Mouse (Mus musculus): Measurements from ENCODE around the gene Flvcr2.

The Flvcr2 gene

DNA sequence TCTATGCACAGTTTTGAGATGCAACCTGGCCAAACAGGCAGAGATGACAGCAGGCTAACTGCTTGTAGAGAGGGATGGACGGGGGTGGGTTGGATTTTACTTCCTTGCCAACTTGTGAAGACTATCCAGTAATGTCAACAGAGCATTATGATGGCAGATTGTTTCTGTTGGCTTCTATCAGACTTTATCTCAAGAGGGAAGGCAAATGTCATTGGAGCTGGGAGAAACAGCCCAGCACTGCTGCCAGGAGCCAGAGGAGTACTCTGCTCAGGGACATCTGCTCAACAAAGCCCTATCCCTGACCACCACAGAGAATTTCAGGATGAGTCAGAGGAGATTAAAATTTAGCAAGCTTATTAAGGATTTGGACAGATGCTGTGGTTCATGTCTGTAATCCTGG is 18.3 kb downstream of the Flvcr2 start:
- TF ChIP-seq CTCF (conservative IDR thresholded peaks at IDR 0.05; ENCODE audit: low read length) (no peak), POU5F1 (IDR thresholded peaks at IDR 0.05; ENCODE audit: borderline replicate concordance, low read length) (no peak), NANOG (IDR thresholded peaks at IDR 0.05; ENCODE audit: borderline replicate concordance, low read length) (no peak)
- Histone ChIP-seq H3K4me1 (replicated peaks; ENCODE audit: low read depth, low read length) (peaks cover 8% of the 10 kb centered on the region; the same call in 1 of the 2 replicates), H3K4me3 (replicated peaks; ENCODE audit: low read length) (no peak overlapping the region), H3K36me3 (ENCODE audit: insufficient read depth, low read length) (no peaks in the 10 kb centered on the region), H3K27me3 (ENCODE audit: insufficient read depth, low read length) (peaks cover 19% of the 10 kb centered on the region), H3K9me3 (ENCODE audit: low read length) (no peaks in the 10 kb centered on the region)

DNA sequence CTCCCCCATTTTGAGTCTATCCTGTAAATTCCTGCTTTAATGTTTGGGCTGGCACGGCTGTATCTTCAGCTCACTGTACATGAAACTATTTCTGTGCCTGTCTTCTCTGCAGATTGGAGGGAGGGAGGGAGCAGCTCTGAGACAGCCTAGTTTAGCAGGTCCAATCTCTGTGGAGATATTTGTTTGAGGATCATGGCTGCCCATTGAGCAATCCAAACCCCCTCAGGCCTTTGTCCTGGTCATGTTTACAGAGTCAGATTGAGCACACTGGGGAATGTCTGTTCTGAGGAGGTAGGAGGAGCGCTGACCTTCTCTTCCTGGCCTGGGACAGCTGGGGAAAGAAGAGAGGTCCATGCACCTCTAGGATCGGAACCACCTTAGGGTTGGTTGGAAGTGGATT is 19.9 kb downstream of the Flvcr2 start:
- peaks cover 8% of the 10 kb centered on the region; the same call in 1 of the 2 replicates for H3K4me1 ChIP-seq (replicated peaks; ENCODE audit: low read depth, low read length)
- H3K27me3 ChIP-seq (ENCODE audit: insufficient read depth, low read length): peaks cover 19% of the 10 kb centered on the region
- no peak for TF ChIP-seq CTCF (conservative IDR thresholded peaks at IDR 0.05; ENCODE audit: low read length)
- TF ChIP-seq POU5F1 (IDR thresholded peaks at IDR 0.05; ENCODE audit: borderline replicate concordance, low read length): no peak
- no peak for TF ChIP-seq NANOG (IDR thresholded peaks at IDR 0.05; ENCODE audit: borderline replicate concordance, low read length)
- H3K9me3 ChIP-seq (ENCODE audit: low read length): no peaks in the 10 kb centered on the region
- no peak overlapping the region for H3K4me3 ChIP-seq (replicated peaks; ENCODE audit: low read length)
- H3K36me3 ChIP-seq (ENCODE audit: insufficient read depth, low read length): no peaks in the 10 kb centered on the region

- H3K9me3 ChIP-seq (ENCODE audit: low read length): no peaks in the 10 kb centered on the region
- H3K36me3 ChIP-seq (ENCODE audit: insufficient read depth, low read length): no peaks in the 10 kb centered on the region
- TF ChIP-seq POU5F1 (IDR thresholded peaks at IDR 0.05; ENCODE audit: borderline replicate concordance, low read length) (no peak), NANOG (IDR thresholded peaks at IDR 0.05; ENCODE audit: borderline replicate concordance, low read length) (no peak), CTCF (conservative IDR thresholded peaks at IDR 0.05; ENCODE audit: low read length) (no peak)
- peaks cover 15% of the 10 kb centered on the region for H3K27me3 ChIP-seq (ENCODE audit: insufficient read depth, low read length)
- H3K4me1 ChIP-seq (replicated peaks; ENCODE audit: low read depth, low read length): peaks cover 8% of the 10 kb centered on the region; the same call in 1 of the 2 replicates
- H3K4me3 ChIP-seq (replicated peaks; ENCODE audit: low read length): no peak overlapping the region
Measured at GRCm38 (mm10) chr12:85767750-85768149, 21.4 kb downstream of the Flvcr2 start.

DNA sequence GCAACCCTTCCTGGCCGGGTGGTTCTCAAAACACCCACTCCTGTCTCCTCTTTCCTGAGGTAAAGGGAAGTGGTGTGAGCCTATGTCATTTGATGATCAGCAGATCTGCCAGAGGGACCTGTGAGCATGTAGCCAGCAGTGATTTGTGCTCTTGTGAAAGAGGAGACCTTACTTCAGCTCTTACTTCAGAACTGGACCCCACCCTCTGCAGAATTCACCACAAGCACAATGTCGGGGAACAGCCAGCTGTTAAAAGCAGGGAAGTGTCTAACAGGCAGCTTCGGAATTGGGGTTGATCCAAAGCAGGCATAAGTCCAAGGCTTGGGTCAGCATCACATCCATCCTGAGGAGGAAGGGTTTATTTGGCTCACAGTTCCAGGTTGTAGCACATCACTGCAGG is 25.0 kb downstream of the Flvcr2 start:
- no peaks in the 10 kb centered on the region for H3K4me1 ChIP-seq (replicated peaks; ENCODE audit: low read depth, low read length)
- H3K9me3 ChIP-seq (ENCODE audit: low read length): peaks cover 13% of the 10 kb centered on the region
- no peak for TF ChIP-seq CTCF (conservative IDR thresholded peaks at IDR 0.05; ENCODE audit: low read length)
- TF ChIP-seq NANOG (IDR thresholded peaks at IDR 0.05; ENCODE audit: borderline replicate concordance, low read length): no peak
- no peak for TF ChIP-seq POU5F1 (IDR thresholded peaks at IDR 0.05; ENCODE audit: borderline replicate concordance, low read length)
- no peaks in the 10 kb centered on the region for H3K36me3 ChIP-seq (ENCODE audit: insufficient read depth, low read length)
- H3K27me3 ChIP-seq (ENCODE audit: insufficient read depth, low read length): peaks cover 15% of the 10 kb centered on the region
- H3K4me3 ChIP-seq (replicated peaks; ENCODE audit: low read length): no peak overlapping the region

DNA sequence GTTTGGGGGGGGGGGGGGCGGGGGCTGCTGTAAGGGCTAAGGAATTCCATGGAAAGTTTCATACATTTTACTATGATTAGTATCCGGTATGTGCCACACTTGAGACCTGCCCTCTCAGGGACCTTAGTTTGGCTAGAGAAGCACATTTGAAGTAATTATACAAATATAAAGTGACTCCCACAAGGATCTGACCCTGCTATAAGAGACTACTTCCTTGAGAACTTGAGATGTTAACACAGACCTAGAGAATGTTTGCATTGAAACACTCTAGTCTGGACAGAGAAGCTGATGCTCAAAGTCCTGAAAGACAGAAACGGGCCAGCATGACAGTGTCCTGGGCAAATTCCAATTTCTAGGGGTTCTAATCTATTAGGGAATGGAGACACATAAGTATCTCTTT is 32.6 kb downstream of the Flvcr2 start:
- TF ChIP-seq NANOG (IDR thresholded peaks at IDR 0.05; ENCODE audit: borderline replicate concordance, low read length): no peak
- no peak for TF ChIP-seq POU5F1 (IDR thresholded peaks at IDR 0.05; ENCODE audit: borderline replicate concordance, low read length)
- TF ChIP-seq CTCF (conservative IDR thresholded peaks at IDR 0.05; ENCODE audit: low read length): no peak

GRCm38 (mm10) chr12:85779707-85780106 is 33.4 kb downstream of the Flvcr2 start:
- Histone ChIP-seq H3K9me3 (ENCODE audit: low read length) (no peaks in the 10 kb centered on the region), H3K4me3 (replicated peaks; ENCODE audit: low read length) (no peak overlapping the region), H3K4me1 (replicated peaks; ENCODE audit: low read depth, low read length) (peaks cover 22% of the 10 kb centered on the region), H3K36me3 (ENCODE audit: insufficient read depth, low read length) (no peaks in the 10 kb centered on the region), H3K27me3 (ENCODE audit: insufficient read depth, low read length) (no peaks in the 10 kb centered on the region)
- TF ChIP-seq CTCF (conservative IDR thresholded peaks at IDR 0.05; ENCODE audit: low read length) (no peak), NANOG (IDR thresholded peaks at IDR 0.05; ENCODE audit: borderline replicate concordance, low read length) (no peak), POU5F1 (IDR thresholded peaks at IDR 0.05; ENCODE audit: borderline replicate concordance, low read length) (no peak)

More for the DNA sequence above, 32.6 kb downstream of the Flvcr2 start:
- no peak overlapping the region for H3K4me3 ChIP-seq (replicated peaks; ENCODE audit: low read length)
- H3K9me3 ChIP-seq (ENCODE audit: low read length): peaks cover 4% of the 10 kb centered on the region
- H3K4me1 ChIP-seq (replicated peaks; ENCODE audit: low read depth, low read length): peaks cover 20% of the 10 kb centered on the region
- H3K36me3 ChIP-seq (ENCODE audit: insufficient read depth, low read length): no peaks in the 10 kb centered on the region
- H3K27me3 ChIP-seq (ENCODE audit: insufficient read depth, low read length): no peaks in the 10 kb centered on the region

- H3K36me3 ChIP-seq (ENCODE audit: insufficient read depth, low read length): no peaks in the 10 kb centered on the region
- no peak for TF ChIP-seq CTCF (conservative IDR thresholded peaks at IDR 0.05; ENCODE audit: low read length)
- no peak for TF ChIP-seq POU5F1 (IDR thresholded peaks at IDR 0.05; ENCODE audit: borderline replicate concordance, low read length)
- no peak for TF ChIP-seq NANOG (IDR thresholded peaks at IDR 0.05; ENCODE audit: borderline replicate concordance, low read length)
- no peak overlapping the region for H3K4me3 ChIP-seq (replicated peaks; ENCODE audit: low read length)
- H3K27me3 ChIP-seq (ENCODE audit: insufficient read depth, low read length): no peaks in the 10 kb centered on the region
- H3K4me1 ChIP-seq (replicated peaks; ENCODE audit: low read depth, low read length): peaks cover 32% of the 10 kb centered on the region
- no peaks in the 10 kb centered on the region for H3K9me3 ChIP-seq (ENCODE audit: low read length)
Measured at GRCm38 (mm10) chr12:85781606-85782005, 35.3 kb downstream of the Flvcr2 start.

DNA sequence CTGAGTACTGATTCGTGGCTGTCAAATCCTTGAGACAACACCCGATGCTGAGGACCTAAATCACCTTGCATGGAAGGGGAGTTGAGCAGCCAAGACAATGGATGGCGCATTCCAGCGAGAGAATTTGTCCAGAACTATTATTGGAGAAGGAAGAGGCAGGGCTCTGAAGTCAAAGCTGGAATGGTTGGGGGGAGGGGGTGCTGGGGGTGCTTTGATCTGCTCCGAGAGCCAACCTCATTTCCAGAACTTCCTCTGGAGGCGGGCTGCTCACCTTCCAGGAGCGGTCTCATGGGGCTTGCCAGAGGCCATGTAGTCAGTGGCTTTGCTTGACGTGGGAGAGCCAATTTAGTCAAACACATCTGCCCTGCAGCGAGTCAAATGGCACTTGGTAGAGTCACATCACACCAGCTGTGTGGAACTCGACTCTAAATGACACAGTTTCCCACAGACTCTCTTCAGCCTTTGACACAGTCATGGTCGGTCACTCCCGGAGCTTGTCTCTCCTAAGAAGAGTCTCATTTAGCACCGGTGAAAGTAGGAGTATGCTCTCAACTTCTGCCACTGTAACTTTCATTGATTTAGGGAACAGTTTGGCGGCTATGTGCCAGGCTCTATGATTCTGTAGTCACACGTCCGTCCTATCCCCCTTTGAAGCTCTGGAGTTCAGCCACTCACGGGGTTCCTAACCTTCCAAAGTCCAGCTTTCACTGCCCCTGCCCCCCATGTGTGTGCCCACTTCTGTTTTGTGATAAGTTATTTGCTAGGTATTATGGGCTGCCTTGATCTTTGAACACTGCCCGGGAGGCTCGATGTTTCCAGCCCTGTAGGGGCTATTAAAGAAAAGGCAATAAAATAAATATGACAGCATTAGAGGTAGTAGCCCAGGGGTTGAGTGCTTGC is 38.8 kb downstream of the Flvcr2 start:
- H3K27me3 ChIP-seq (ENCODE audit: insufficient read depth, low read length): no peaks in the 10 kb centered on the region
- TF ChIP-seq CTCF (conservative IDR thresholded peaks at IDR 0.05; ENCODE audit: low read length) (no peak), POU5F1 (IDR thresholded peaks at IDR 0.05; ENCODE audit: borderline replicate concordance, low read length) (no peak), NANOG (IDR thresholded peaks at IDR 0.05; ENCODE audit: borderline replicate concordance, low read length) (no peak)
- 0 out of 2 replicates have a peak, but pooled peaks cover 4% of the 10 kb centered on the region for H3K9me3 ChIP-seq (ENCODE audit: low read length)
- H3K4me1 ChIP-seq (replicated peaks; ENCODE audit: low read depth, low read length): peaks cover 16% of the 10 kb centered on the region
- no peak overlapping the region for H3K4me3 ChIP-seq (replicated peaks; ENCODE audit: low read length)
- H3K36me3 ChIP-seq (ENCODE audit: insufficient read depth, low read length): no peaks in the 10 kb centered on the region
